Mouse (Mus musculus) forebrain, embryonic 11.5 days (tissue): ENCODE data around the gene Dcaf11. TPM values are rescaled to one million over a fixed set of nuclear protein-coding genes. Genes with fewer than 3 reads are reported as not detected.

ENCODE experiments used
- ATAC-seq: fragments of 200-750 bp; cut with Nextera tagmentation; replicated peaks from 2 replicates; pipeline ENCODE4 v1.8.0; 2017; ENCODE audit warnings: moderate TSS enrichment; ENCODE audit not compliant: low FRiP score
- DNase-seq: peaks from one replicate; pipeline ENCODE4 v3.0.0-alpha.2; 2017; ENCODE audit warnings: low spot score
- H3K27ac ChIP-seq: fragments of 300-500 bp; sonication (generic); 2 replicates; pipeline ENCODE4 v1.5.1; 2014; ENCODE audit warnings: low read depth, low read length
- H3K27me3 ChIP-seq: fragments of 300-500 bp; sonication (generic); 2 replicates; pipeline ENCODE4 v1.6.1; 2014; ENCODE audit warnings: mild to moderate bottlenecking, low read length, mixed read lengths; ENCODE audit not compliant: control insufficient read depth, insufficient read depth
- H3K36me3 ChIP-seq: fragments of 300-500 bp; sonication (generic); 2 replicates; pipeline ENCODE4 v1.6.1; 2014; ENCODE audit warnings: mild to moderate bottlenecking, low read length, moderate library complexity, mixed read lengths; ENCODE audit not compliant: control insufficient read depth, insufficient read depth
- H3K4me1 ChIP-seq: fragments of 300-500 bp; sonication (generic); replicated peaks from 2 replicates; pipeline ENCODE4 v1.6.1; 2014; ENCODE audit warnings: low read length, mixed read lengths; ENCODE audit not compliant: control insufficient read depth, insufficient read depth
- H3K4me2 ChIP-seq: fragments of 300-500 bp; sonication (generic); 2 replicates; pipeline ENCODE4 v1.6.1; 2014; ENCODE audit warnings: low read depth, mild to moderate bottlenecking, low read length, moderate library complexity, mixed read lengths; ENCODE audit not compliant: severe bottlenecking
- H3K4me3 ChIP-seq: fragments of 300-500 bp; sonication (generic); 2 replicates; pipeline ENCODE4 v1.5.1; 2014; ENCODE audit warnings: low read depth, low read length
- H3K9ac ChIP-seq: fragments of 300-500 bp; sonication (generic); 2 replicates; pipeline ENCODE4 v1.6.1; 2014; ENCODE audit warnings: low read length
- H3K9me3 ChIP-seq: fragments of 300-500 bp; sonication (generic); 2 replicates; pipeline ENCODE4 v1.6.1; 2016; ENCODE audit warnings: low read length, mixed read lengths; ENCODE audit not compliant: control insufficient read depth
- WGBS: fragments of 180-500 bp; shearing (Covaris S2); extraction: QIAGEN DNeasy Blood & Tissue Kit; methylation state at CpG from one replicate; pipeline ENCODE4 v1.1.7; 2014; 5-methylcytosine and 5-hydroxymethylcytosine counted together
- polyA plus RNA-seq: library from polyadenylated mRNA; unstranded; fragments of >200 nt; fragmentation: Nextera tagmentation; extraction: Ambion mirVana; gene quantifications from 2 replicates; pipeline ENCODE4 v1.2.1, GENCODE M21; 2014

Dcaf11 gene
- polyA plus RNA-seq, 1 experiment from 2014 or later = 74.6 TPM

GRCm38 (mm10) chr14:55544334-55544733 is 15.5 kb upstream of the Dcaf11 start:
- no peak overlapping the region for H3K4me2 ChIP-seq
- H3K4me1 ChIP-seq = peaks cover 8% of the 10 kb centered on the region; the same call in 1 of the 2 replicates
- no peak overlapping the region for H3K9ac ChIP-seq
- DNase-seq (no peak), ATAC-seq (no peak)
- H3K9me3 ChIP-seq = no peaks in the 10 kb centered on the region
- no peaks in the 10 kb centered on the region; the same call in 1 of the 2 replicates for H3K36me3 ChIP-seq
- no peak overlapping the region for H3K4me3 ChIP-seq
- 87% methylated on average over 9 of the region's 9 CpGs for whole genome bisulfite sequencing
- no peaks in the 10 kb centered on the region for H3K27me3 ChIP-seq
- no peak overlapping the region for H3K27ac ChIP-seq

GRCm38 (mm10) chr14:55550191-55550590 is 9.6 kb upstream of the Dcaf11 start:
- no peaks in the 10 kb centered on the region for H3K9me3 ChIP-seq
- no peak for ATAC-seq
- no peak for DNase-seq
- H3K4me1 ChIP-seq = no peaks in the 10 kb centered on the region
- no peak overlapping the region for H3K27ac ChIP-seq
- no peak overlapping the region for H3K4me2 ChIP-seq
- 89% methylated on average over 6 of the region's 6 CpGs for WGBS
- H3K36me3 ChIP-seq = no peaks in the 10 kb centered on the region; the same call in 1 of the 2 replicates
- H3K27me3 ChIP-seq = no peaks in the 10 kb centered on the region
- H3K4me3 ChIP-seq = no peak overlapping the region
- no peak overlapping the region for H3K9ac ChIP-seq

- ATAC-seq = no peak
- H3K27me3 ChIP-seq = no peaks in the 10 kb centered on the region
- WGBS = 69% methylated on average over 5 of the region's 5 CpGs
- H3K9ac ChIP-seq = no peak overlapping the region
- H3K4me3 ChIP-seq = no peak overlapping the region
- no peaks in the 10 kb centered on the region for H3K4me1 ChIP-seq
- no peak overlapping the region for H3K27ac ChIP-seq
- no peak overlapping the region for H3K4me2 ChIP-seq
- H3K36me3 ChIP-seq = no peaks in the 10 kb centered on the region; the same call in 1 of the 2 replicates
- no peak for DNase-seq
- no peaks in the 10 kb centered on the region for H3K9me3 ChIP-seq
Measured at GRCm38 (mm10) chr14:55551347-55551746, 8.5 kb upstream of the Dcaf11 start.

- no peaks in the 10 kb centered on the region for H3K9me3 ChIP-seq
- no peak overlapping the region for H3K27ac ChIP-seq
- H3K27me3 ChIP-seq = no peaks in the 10 kb centered on the region
- ATAC-seq (no peak), DNase-seq (no peak)
- no peak overlapping the region for H3K4me3 ChIP-seq
- no peaks in the 10 kb centered on the region; the same call in 1 of the 2 replicates for H3K36me3 ChIP-seq
- no peaks in the 10 kb centered on the region for H3K4me1 ChIP-seq
- WGBS = 90% methylated on average over 8 of the region's 8 CpGs
- no peak overlapping the region for H3K9ac ChIP-seq
- H3K4me2 ChIP-seq = no peak overlapping the region
Measured at GRCm38 (mm10) chr14:55551794-55552193, 8.0 kb upstream of the Dcaf11 start.

GRCm38 (mm10) chr14:55554635-55555034 is 5.2 kb upstream of the Dcaf11 start:
- DNase-seq = no peak
- H3K4me3 ChIP-seq = no peak overlapping the region
- no peaks in the 10 kb centered on the region for H3K9me3 ChIP-seq
- H3K4me2 ChIP-seq = no peak overlapping the region
- no peaks in the 10 kb centered on the region for H3K36me3 ChIP-seq
- ATAC-seq = no peak
- H3K27ac ChIP-seq = no peak overlapping the region
- H3K9ac ChIP-seq = no peak overlapping the region
- H3K27me3 ChIP-seq = no peaks in the 10 kb centered on the region
- no peaks in the 10 kb centered on the region for H3K4me1 ChIP-seq

GRCm38 (mm10) chr14:55555788-55556187 is 4.0 kb upstream of the Dcaf11 start:
- Histone ChIP-seq H3K36me3 (no peaks in the 10 kb centered on the region), H3K27me3 (no peaks in the 10 kb centered on the region)
- ATAC-seq = no peak

GRCm38 (mm10) chr14:55557003-55557402 is 2.8 kb upstream of the Dcaf11 start:
- DNase-seq (peak; percentile 78), ATAC-seq (no peak)
- Histone ChIP-seq H3K4me3 (no peak overlapping the region), H3K4me2 (no peak overlapping the region), H3K9ac (no peak overlapping the region), H3K36me3 (no peaks in the 10 kb centered on the region), H3K9me3 (no peaks in the 10 kb centered on the region), H3K27ac (no peak overlapping the region), H3K27me3 (no peaks in the 10 kb centered on the region), H3K4me1 (no peaks in the 10 kb centered on the region)
- 29% methylated on average over 5 of the region's 5 CpGs for WGBS

More at GRCm38 (mm10) chr14:55555788-55556187, 4.0 kb upstream of the Dcaf11 start:
- no peak overlapping the region for H3K4me2 ChIP-seq
- WGBS = 88% methylated on average over 3 of the region's 3 CpGs
- no peaks in the 10 kb centered on the region for H3K4me1 ChIP-seq
- no peak overlapping the region for H3K27ac ChIP-seq
- H3K9ac ChIP-seq = no peak overlapping the region
- no peaks in the 10 kb centered on the region for H3K9me3 ChIP-seq
- DNase-seq = no peak
- H3K4me3 ChIP-seq = no peak overlapping the region

- Histone ChIP-seq H3K27ac (no peak overlapping the region), H3K4me1 (no peaks in the 10 kb centered on the region), H3K9me3 (no peaks in the 10 kb centered on the region), H3K27me3 (no peaks in the 10 kb centered on the region), H3K9ac (no peak overlapping the region), H3K4me3 (no peak overlapping the region), H3K4me2 (no peak overlapping the region), H3K36me3 (no peaks in the 10 kb centered on the region)
- DNase-seq (no peak), ATAC-seq (no peak)
- WGBS = 92% methylated on average over 3 of the region's 3 CpGs
Measured at GRCm38 (mm10) chr14:55557587-55557986, 2.2 kb upstream of the Dcaf11 start.

- DNase-seq = no peak
- no peaks in the 10 kb centered on the region for H3K9me3 ChIP-seq
- no peaks in the 10 kb centered on the region for H3K27me3 ChIP-seq
- no peak overlapping the region for H3K27ac ChIP-seq
- no peaks in the 10 kb centered on the region for H3K36me3 ChIP-seq
- peak overlapping the region; percentile 62 for H3K4me3 ChIP-seq
- WGBS = 54% methylated on average over 6 of the region's 6 CpGs
- peak overlapping the region; percentile 43 for H3K4me2 ChIP-seq
- ATAC-seq = no peak
- H3K4me1 ChIP-seq = no peaks in the 10 kb centered on the region
- H3K9ac ChIP-seq = peak overlapping the region; percentile 76; the same call in 1 of the 2 replicates
Measured at GRCm38 (mm10) chr14:55558740-55559448, 912 bp upstream of the Dcaf11 start.
